Mouse (Mus musculus) cerebellum, postnatal 10 days (tissue): ENCODE measurements at regions not wholly inside any gene's neighbourhood (a gene's known extent, or its start where the extent isn't known, plus 50 kb on each side); places are given as distances from the start of the nearest gene placed in this dataset.

Experiments
- DNase-seq, 2 experiments: peaks; one replicate each; pipeline ENCODE4 v3.0.0; 2021; ENCODE audit warnings: mixed read lengths in 2 of 2

- DNase-seq = peak in 1 of 2 experiments; percentile 31
Observed at GRCm38 (mm10) chr9:58421702-58422392, 51.6 kb upstream of the Tbc1d21 start.

- peak in 1 of 2 experiments; percentile 69 for DNase-seq
Observed at GRCm38 (mm10) chr9:58428795-58429194, 58.5 kb upstream of the Tbc1d21 start.

GRCm38 (mm10) chr9:58430772-58431171 is 57.6 kb upstream of the Insyn1 start:
- peak; percentile 60 to 70 for DNase-seq

- peak in 1 of 2 experiments; percentile 52 for DNase-seq
Observed at GRCm38 (mm10) chr9:58432793-58433370, 55.5 kb upstream of the Insyn1 start.

DNA sequence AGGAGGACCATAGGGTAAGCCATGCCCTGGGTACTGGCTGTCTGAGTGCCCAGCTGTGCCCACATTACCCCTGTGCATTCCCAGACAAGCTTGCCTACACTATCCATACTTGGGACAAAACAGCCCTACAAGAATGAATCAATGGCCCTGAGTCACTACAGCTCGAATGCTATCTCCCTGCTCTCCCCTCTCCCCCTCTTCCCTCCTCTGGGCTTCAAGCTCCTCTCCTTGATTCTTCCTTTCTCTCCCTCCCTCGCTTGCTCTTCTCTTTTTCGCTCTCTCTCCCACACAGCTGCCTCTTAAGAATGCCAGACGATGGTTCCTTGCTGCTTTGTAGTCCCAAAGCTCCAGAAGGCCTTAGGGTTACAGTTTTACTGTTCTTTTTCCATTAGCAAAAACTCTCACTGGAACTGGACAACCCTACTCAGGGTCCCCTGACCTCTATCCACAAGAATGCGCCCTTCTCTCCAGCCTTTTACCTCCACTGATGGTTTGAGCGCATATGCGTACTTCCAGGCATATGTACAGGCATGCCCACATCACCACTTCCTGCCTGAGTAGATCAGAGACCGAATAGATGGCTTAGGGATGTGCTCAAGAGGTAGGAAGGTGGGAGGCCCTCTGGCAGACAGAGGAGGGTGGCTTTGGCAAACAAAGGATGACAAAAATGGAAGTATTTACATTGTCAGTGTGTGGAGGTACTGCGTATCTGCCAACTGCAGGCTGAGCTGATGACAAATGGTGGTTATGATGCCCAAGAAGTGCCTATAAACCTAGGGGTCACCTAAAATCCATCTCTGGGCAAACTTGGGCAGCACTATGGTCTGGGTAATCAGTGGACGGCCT is 51.9 kb upstream of the Insyn1 start:
- no peak for DNase-seq

DNA sequence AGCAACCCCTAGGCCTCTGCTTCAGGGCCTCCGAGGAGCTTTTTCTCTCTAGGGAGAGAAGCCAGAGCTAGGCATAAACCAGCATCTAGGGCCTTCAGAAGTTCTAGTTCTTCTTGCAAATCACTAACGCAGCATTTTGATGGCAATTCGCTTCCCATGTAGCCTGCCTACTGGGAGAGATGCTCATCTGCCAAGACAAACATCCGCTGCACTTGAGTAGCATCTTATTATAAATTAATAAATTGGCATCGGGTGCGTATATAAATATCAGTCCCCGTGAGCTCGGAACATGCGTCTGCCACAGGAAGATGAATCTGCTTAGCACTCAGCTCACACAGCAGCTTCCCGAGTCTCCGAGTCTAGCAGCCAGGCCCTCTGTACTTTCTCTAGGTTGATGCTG is 50.9 kb upstream of the Insyn1 start:
- DNase-seq = no peak

GRCm38 (mm10) chr9:58438071-58438858 is 50.1 kb upstream of the Insyn1 start:
- no peak for DNase-seq
